Mouse (Mus musculus) kidney, postnatal 0 days (tissue): Measurements from ENCODE around the gene Pi4k2b. TPM values are rescaled to one million over a fixed set of nuclear protein-coding genes. Genes with fewer than 3 reads are reported as not detected.
"Not testable (repeated sequence)": the region's sequence is repeated elsewhere in the genome, so short reads cannot be mapped to it uniquely, and the experiment has no call there.

Experiments
- ATAC-seq: fragments of 200-750 bp; cut with Nextera tagmentation; replicated peaks from 2 replicates; pipeline ENCODE4 v1.8.0; 2017; ENCODE audit warnings: low read depth, moderate number of reproducible peaks, moderate TSS enrichment, moderate library complexity; ENCODE audit not compliant: low FRiP score
- DNase-seq: peaks from one replicate; pipeline ENCODE4 v3.0.0-alpha.2; 2016; ENCODE audit warnings: low spot score
- H3K27ac ChIP-seq: fragments of 300-500 bp; sonication (generic); 2 replicates; pipeline ENCODE4 v1.5.1; 2014; ENCODE audit warnings: mild to moderate bottlenecking
- H3K27me3 ChIP-seq: fragments of 300-500 bp; sonication (generic); 2 replicates; pipeline ENCODE4 v1.6.1; 2014; ENCODE audit warnings: low read length, mixed read lengths; ENCODE audit not compliant: insufficient read depth
- H3K36me3 ChIP-seq: fragments of 300-500 bp; sonication (generic); 2 replicates; pipeline ENCODE4 v1.6.1; 2014; ENCODE audit warnings: low read length, mixed read lengths; ENCODE audit not compliant: insufficient read depth
- H3K4me1 ChIP-seq: fragments of 300-500 bp; sonication (generic); replicated peaks from 2 replicates; pipeline ENCODE4 v1.6.1; 2014; ENCODE audit warnings: antibody characterized with exemption, low read length, mixed read lengths; ENCODE audit not compliant: insufficient read depth
- H3K4me2 ChIP-seq: fragments of 300-500 bp; sonication (generic); 2 replicates; pipeline ENCODE4 v1.6.1; 2014; ENCODE audit warnings: mild to moderate bottlenecking, low read length, moderate library complexity, mixed read lengths
- H3K4me3 ChIP-seq: fragments of 300-500 bp; sonication (generic); replicated peaks from 2 replicates; pipeline ENCODE4 v1.5.1; 2014; ENCODE audit warnings: low read depth, low read length
- H3K9ac ChIP-seq: fragments of 300-500 bp; sonication (generic); 2 replicates; pipeline ENCODE4 v1.6.1; 2014; ENCODE audit warnings: low read depth, low read length
- H3K9me3 ChIP-seq: fragments of 300-500 bp; sonication (generic); replicated peaks from 2 replicates; pipeline ENCODE4 v1.6.1; 2016; ENCODE audit warnings: low read length, inconsistent platforms, mixed read lengths
- CTCF ChIP-seq: IDR thresholded peaks from 2 replicates; pipeline ENCODE4 v1.5.1; 2016; ENCODE audit warnings: antibody characterized with exemption, low read depth, mild to moderate bottlenecking, moderate library complexity
- WGBS: fragments of 180-500 bp; shearing (Covaris S2); extraction: QIAGEN DNeasy Blood & Tissue Kit; methylation state at CpG from one replicate; pipeline ENCODE4 v1.1.7; 2014; 5-methylcytosine and 5-hydroxymethylcytosine counted together
- polyA plus RNA-seq: library from polyadenylated mRNA; unstranded; fragments of >200 nt; fragmentation: Nextera tagmentation; extraction: Ambion mirVana; gene quantifications from 2 replicates; pipeline ENCODE4 v1.2.1, GENCODE M21; 2015

The Pi4k2b gene
- polyA plus RNA-seq, 1 experiment from 2014 or later = 19.8 TPM

GRCm38 (mm10) chr5:52775237-52775636 is 33.9 kb downstream of the Pi4k2b start, which contains the start of gene Zcchc4:
Gene Zcchc4, plus strand, starts transcription at chr5:52775409.
- Histone ChIP-seq H3K27me3 (no peaks in the 10 kb centered on the region), H3K4me2 (no peak within 1 kb of the TSS), H3K36me3 (no peaks in the 10 kb centered on the region), H3K27ac (no peak within 1 kb of the TSS), H3K9me3 (no peaks in the 10 kb centered on the region), H3K4me3 (no peak within 1 kb of the TSS), H3K4me1 (no peaks in the 10 kb centered on the region), H3K9ac (no peak within 1 kb of the TSS)
- DNase-seq (no peak), ATAC-seq (no peak)
- 69% methylated on average over 8 of the region's 8 CpGs for WGBS
- no peak for TF ChIP-seq CTCF

- H3K9ac ChIP-seq, H3K4me1 ChIP-seq, H3K27ac ChIP-seq, DNase-seq, H3K27me3 ChIP-seq, ATAC-seq, H3K9me3 ChIP-seq, H3K4me2 ChIP-seq, H3K36me3 ChIP-seq, H3K4me3 ChIP-seq: not testable (repeated sequence)
- 90% methylated on average over 8 of the region's 8 CpGs for WGBS
Measured at GRCm38 (mm10) chr5:52776466-52777354, 35.3 kb downstream of the Pi4k2b start.

- Histone ChIP-seq H3K36me3 (0 out of 2 replicates have a peak, but pooled peaks cover 6% of the 10 kb centered on the region), H3K27ac (peak overlapping the region; percentile 73), H3K9ac (peak overlapping the region; percentile 83), H3K4me2 (peak overlapping the region; percentile 68), H3K9me3 (no peaks in the 10 kb centered on the region), H3K4me3 (peak overlapping the region; percentile 90), H3K27me3 (no peaks in the 10 kb centered on the region), H3K4me1 (no peaks in the 10 kb centered on the region)
- WGBS = 5% methylated on average over 37 of the region's 37 CpGs
- DNase-seq = peak; percentile 89
- peak; percentile 96 for ATAC-seq
- TF ChIP-seq CTCF = peak; percentile 70
Measured at GRCm38 (mm10) chr5:52782523-52783250, 41.3 kb downstream of the Pi4k2b start.

- Histone ChIP-seq H3K36me3 (0 out of 2 replicates have a peak, but pooled peaks cover 6% of the 10 kb centered on the region), H3K9me3 (no peaks in the 10 kb centered on the region), H3K9ac (peak overlapping the region; percentile 83), H3K4me1 (no peaks in the 10 kb centered on the region), H3K4me3 (peak overlapping the region; percentile 90), H3K4me2 (peak overlapping the region; percentile 68), H3K27me3 (no peaks in the 10 kb centered on the region), H3K27ac (peak overlapping the region; percentile 73)
- TF ChIP-seq CTCF = no peak
- DNase-seq = peak; percentile 35
- no peak; the same call in 1 of the 2 replicates for ATAC-seq
- WGBS = under 1% methylated on average over 9 of the region's 9 CpGs
Measured at GRCm38 (mm10) chr5:52783251-52783620, 41.9 kb downstream of the Pi4k2b start.

- TF ChIP-seq CTCF = no peak
- H3K4me3 ChIP-seq = no peak overlapping the region
- H3K27me3 ChIP-seq = no peaks in the 10 kb centered on the region
- ATAC-seq = no peak
- H3K27ac ChIP-seq = no peak overlapping the region
- H3K9me3 ChIP-seq = no peaks in the 10 kb centered on the region
- DNase-seq = no peak
- no peak overlapping the region for H3K9ac ChIP-seq
- 82% methylated on average over 2 of the region's 2 CpGs for WGBS
- H3K4me2 ChIP-seq = peak overlapping the region; percentile 68
- H3K36me3 ChIP-seq = 0 out of 2 replicates have a peak, but pooled peaks cover 6% of the 10 kb centered on the region
- no peaks in the 10 kb centered on the region for H3K4me1 ChIP-seq
Measured at GRCm38 (mm10) chr5:52783957-52784356, 42.6 kb downstream of the Pi4k2b start.

GRCm38 (mm10) chr5:52786556-52787322 is 45.4 kb downstream of the Pi4k2b start:
- no peaks in the 10 kb centered on the region for H3K4me1 ChIP-seq
- ATAC-seq (no peak), DNase-seq (no peak)
- no peaks in the 10 kb centered on the region for H3K27me3 ChIP-seq
- H3K27ac ChIP-seq = no peak overlapping the region
- H3K9me3 ChIP-seq = no peaks in the 10 kb centered on the region
- no peak for TF ChIP-seq CTCF
- 0 out of 2 replicates have a peak, but pooled peaks cover 6% of the 10 kb centered on the region for H3K36me3 ChIP-seq
- H3K9ac ChIP-seq = no peak overlapping the region
- no peak overlapping the region for H3K4me2 ChIP-seq
- 76% methylated on average over 7 of the region's 7 CpGs for WGBS
- no peak overlapping the region for H3K4me3 ChIP-seq
